Mouse (Mus musculus) c-Kit-negative CD71-positive TER-119-positive erythroid progenitor cells, embryonic 14.5 days (primary cell): ENCODE data around the gene Hmx3.
A peak's percentile ranks its signal among the peaks of the same experiment; 100 is the strongest.

Experiments
- DNase-seq: peaks from one replicate; pipeline ENCODE4 v3.0.0-alpha.2; 2013; ENCODE audit warnings: low read depth, low spot score

The Hmx3 gene

GRCm38 (mm10) chr7:131556541-131557271, 14.0 kb downstream of the Hmx3 start:
- DNase-seq: no peak

DNA sequence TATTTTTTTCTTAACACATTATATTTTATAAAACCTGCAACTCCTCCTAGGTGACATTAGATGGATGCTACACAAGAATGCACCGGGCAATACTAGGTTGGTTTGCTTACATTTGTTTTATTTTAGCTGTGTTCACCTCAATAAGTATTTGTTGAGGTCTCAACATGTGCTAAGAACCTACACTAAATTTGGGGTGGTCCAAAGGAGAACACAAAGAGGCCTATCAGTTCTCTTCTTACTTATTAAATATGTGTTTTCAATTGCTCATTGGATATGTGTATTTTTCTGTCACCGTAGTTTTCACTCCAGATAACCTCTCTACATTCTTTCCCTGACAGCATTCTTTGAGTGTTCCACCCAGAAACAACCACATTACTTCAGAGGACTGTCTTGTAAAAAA, 15.1 kb downstream of the Hmx3 start:
- DNase-seq: no peak

DNA sequence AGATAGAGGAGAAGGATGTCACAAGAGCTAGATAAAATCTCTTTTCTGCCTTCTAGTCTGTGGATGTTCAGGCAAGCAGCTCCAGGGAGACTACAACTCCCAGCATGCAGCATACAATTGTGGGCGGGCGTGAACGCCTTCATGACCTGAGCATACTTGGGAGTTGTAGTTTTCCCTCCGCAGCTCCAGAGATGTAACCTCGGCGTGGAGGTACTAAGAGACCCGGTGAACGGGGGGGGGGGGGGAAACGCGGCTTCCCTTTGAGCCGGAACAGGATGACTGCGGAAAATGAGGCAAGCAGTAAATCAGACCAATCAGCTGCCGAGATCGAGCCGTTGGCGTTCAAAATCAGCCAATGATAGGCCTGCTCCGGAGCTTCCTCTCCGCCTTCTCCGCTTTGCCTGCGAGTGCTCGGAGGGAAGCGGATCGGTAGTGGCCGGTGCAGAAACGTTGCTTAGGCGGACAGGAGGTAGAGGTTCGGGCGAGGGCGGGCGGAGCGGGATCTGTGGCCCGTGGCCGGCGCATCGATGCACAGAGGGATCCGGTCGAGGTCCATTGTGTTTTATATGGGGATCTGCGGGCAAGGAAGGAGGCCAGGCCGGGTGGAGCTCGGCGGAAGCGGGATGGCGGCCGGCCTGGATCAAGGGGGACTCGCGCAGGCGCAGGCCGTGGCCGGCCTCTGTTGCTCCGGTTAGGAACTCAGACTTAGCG, 17.5 kb downstream of the Hmx3 start, which contains the start of gene Bub3:
Gene Bub3, plus strand, starts transcription at position 237 of the 711 bp plus-strand sequence.
- DNase-seq: peak; percentile 85

DNA sequence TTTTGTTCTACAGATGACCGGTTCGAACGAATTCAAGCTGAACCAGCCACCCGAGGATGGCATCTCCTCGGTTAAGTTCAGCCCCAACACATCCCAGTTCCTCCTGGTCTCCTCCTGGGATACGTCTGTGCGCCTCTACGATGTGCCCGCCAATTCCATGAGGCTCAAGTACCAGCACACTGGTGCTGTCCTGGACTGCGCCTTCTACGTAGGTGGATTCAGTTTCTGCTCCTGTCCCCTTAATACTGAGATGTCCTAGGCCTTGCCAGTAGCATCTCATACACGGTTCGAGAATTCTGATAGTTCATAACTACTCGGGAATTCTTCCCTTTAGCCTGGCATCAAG, 18.0 kb downstream of the Hmx3 start:
- no peak for DNase-seq

DNA sequence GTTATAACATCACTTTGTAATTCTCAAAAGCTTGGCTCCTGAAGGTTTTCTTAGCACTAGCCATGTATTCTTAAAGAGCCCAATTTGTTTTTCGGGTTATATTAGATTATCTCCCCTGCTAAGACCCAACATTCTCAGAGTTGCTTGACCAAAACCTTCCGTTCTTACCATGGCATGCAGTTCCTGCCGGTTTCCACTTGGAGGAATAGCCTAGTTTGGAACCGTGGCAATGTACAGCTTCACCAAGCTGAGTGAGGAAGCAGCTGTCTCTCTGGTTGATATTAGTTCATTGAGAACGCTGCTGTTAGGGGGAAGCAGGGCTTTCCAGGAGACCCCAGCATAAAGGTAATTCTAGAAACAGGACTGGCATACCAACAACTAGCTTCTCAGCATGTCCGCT, 32.6 kb downstream of the Hmx3 start:
- no peak for DNase-seq

- no peak for DNase-seq
Measured at GRCm38 (mm10) chr7:131582178-131582577, 39.5 kb downstream of the Hmx3 start.

- no peak for DNase-seq
Measured at GRCm38 (mm10) chr7:131585551-131585950, 42.9 kb downstream of the Hmx3 start.
